Mouse (Mus musculus) hindlimb bud, embryonic 11.5 days (tissue): ENCODE data around the gene Pcsk6.

Experiments
- DNase-seq: peaks from one replicate; pipeline ENCODE4 v3.0.0-alpha.2; 2012; ENCODE audit warnings: low read depth, low spot score; ENCODE audit errors: extremely low spot score

Gene Pcsk6

DNA sequence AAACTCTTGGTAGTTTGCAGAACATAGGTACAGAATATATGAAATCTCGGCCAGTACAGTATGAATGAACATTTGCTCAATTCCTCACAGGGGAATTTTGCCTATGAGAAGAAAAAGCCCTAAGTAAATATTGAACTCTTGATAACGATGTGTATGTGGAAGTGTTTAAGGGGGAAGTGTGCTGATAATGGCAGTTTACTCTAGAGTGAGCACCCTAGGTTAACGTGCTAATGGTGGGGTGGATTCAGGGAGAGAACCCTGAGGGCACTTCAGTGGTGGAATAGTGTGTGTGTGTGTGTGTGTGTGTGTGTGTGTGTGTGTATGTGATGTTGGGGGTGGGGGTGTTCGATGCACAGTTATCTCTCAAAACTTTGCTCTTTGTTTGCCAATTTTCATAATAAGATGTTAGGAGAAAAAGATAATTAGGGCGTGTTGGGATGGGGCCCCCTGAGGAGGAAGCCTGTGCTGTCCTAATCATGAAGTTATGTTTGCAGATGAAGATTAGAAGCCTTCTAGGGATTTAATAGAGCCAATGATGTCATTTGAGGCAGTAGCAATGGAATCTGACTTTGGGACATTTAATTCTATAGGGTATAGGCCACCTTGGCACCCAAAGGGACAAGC lies 19.2 kb downstream of the Pcsk6 start:
- DNase-seq = no peak

DNA sequence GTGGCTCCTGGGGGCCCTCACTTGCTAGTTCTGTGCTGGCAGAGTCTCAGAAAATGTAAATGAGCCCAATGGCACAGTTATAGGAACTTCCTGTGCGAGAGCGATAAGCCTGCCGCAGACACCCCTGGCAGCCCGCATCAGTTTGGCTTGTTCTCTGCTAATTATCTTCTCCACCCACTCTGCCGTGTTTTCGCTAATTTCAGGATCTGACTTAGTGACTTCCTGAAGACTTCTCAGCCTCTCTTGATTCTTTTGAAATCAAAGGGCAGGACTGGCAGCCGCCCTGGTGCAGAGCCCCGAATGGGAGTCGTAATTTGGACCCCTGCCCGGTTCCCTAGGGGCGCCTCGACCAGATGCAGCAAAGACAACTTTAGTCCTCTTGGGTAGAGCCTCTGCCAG lies 19.8 kb downstream of the Pcsk6 start:
- no peak for DNase-seq

DNA sequence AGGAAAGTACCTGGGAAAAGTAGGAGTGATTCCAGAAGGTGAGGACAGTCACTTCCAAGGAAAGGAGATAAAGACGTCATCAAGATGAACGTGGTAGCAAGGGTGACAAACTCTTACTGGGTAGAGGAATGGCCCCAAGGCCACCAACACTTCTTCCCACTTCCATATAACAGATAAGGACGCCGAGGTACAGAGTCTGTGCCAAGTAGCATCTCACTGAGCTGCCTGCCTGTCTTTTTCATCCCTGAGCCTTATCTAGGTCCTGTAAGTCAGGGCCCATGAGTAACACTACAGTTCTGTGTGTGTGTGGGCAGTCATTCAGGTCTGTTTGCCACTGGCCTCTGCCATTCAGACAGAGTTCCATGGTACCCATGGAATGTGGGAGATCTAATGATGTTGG lies 23.4 kb downstream of the Pcsk6 start:
- DNase-seq = no peak

DNA sequence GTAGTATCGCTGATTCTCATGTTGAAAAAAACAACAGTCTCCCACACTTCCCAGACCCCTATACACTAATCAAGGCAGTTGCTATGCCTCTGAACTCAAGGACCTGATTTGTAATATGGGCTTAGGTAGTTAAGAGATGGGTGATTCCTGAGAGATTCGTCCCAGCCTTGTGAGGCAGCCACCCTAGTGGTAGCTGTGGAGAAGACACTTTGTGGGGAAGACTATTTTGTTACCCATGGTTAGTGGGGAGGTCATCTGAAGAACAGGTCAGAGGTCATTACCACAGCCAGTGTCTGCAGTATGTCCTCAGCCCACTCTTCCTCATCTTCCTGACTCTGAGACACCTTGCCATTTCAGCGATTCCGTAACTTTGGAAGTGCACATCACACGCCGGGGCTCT lies 24.3 kb downstream of the Pcsk6 start:
- no peak for DNase-seq

DNA sequence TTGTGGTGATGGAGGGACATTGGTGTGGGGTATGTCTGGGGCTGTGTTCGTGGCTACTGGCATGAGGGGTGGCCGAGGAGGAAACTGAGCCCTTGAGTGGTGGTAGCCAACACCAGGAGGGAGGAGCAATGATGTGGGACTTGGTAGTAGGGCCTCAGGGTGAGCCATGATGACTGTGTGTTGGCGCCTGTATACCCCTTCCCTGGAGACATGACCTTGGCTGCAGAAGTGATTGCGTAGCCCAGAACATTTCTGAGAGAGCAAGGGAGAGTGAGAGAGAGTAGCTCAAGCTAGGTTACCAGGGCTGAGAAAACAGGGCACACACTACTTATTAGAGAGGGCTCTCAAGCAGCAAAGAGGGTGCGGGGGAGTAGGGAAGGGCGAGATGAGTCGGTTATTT lies 30.3 kb downstream of the Pcsk6 start:
- no peak for DNase-seq

DNA sequence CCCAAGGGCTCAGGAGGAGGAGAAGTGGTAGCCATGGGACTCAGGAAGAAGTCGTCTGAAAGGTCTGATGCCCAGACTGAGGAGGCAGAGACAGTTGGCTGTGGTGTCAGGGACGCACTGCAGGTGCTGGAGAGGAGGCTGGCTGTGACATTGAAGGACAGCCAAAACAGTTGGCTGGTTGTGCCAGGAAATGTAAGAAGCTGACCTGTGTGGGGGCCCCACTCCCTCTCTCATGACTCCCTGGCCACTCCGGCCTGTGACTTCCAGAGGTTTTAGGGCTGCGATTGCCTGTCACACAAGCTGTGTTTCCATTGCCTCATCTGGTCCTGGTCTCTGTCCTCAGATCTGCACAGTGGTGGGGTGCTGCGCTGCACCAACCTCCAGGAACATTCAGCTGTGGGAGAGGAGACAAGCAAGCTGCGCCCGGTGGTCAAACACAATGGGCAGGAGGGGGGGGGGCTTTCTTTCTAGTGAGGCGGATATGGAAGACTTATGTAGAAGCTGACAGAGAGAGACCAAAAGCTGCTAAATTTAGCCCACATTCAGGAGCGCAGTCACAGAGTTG lies 30.8 kb downstream of the Pcsk6 start:
- DNase-seq = no peak

DNA sequence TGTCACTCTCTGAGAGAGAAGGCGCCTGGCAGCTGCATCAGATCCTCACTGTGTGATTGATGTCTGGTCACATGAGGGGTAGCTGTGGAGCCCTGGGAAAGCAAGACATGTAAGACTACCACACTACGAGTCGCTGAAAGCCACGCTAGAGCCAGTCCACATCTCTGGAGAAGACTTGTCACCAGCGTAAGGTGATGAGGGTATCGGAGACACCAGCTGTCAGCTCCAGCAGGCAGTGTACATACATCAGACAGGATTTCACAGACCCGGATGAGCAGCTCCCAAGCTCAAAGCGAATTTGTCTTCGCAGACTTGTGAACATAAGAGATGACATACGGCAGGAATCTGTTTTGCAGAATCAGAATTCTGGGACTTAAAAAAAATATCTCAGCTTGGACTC lies 32.0 kb downstream of the Pcsk6 start:
- DNase-seq = no peak

DNA sequence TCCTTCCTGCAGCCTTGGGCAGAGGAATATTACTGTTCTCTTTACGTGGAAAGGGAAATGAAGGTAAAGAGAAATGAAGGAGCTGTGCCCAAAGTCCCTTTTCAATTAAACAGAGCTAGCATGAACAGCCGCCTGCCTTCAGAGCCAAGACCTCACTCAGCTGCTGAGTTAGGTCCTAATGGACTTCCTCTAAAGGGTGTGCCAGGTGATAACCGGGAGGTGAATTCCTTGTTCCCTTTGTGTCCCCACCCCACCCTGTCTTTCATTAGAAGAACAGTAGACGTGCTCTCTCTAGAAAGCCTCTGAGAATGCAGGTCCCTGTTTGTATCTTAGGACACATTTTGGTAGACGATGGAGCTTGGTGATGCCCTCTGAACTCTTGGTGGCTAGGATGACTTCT lies 33.7 kb downstream of the Pcsk6 start:
- no peak for DNase-seq

DNA sequence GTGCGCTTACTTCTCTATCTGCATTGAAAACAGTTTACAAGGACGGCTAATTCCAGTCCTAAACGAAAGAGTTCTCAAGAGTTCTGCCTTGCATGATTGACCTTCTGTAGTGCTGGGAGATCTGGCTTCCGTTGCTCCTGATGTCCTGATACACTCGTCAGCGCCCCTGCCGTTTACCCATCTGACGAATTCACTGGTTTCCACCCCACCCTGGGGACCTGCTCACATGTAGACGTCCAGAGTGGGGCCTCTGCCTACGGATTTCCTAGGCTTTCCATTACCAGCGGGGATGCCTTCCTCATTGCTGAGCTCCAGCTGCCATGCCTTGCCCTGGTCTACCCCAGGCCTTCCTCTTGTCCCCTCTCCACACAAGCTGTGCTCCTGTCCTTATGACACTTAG lies 39.7 kb downstream of the Pcsk6 start:
- DNase-seq = no peak

DNA sequence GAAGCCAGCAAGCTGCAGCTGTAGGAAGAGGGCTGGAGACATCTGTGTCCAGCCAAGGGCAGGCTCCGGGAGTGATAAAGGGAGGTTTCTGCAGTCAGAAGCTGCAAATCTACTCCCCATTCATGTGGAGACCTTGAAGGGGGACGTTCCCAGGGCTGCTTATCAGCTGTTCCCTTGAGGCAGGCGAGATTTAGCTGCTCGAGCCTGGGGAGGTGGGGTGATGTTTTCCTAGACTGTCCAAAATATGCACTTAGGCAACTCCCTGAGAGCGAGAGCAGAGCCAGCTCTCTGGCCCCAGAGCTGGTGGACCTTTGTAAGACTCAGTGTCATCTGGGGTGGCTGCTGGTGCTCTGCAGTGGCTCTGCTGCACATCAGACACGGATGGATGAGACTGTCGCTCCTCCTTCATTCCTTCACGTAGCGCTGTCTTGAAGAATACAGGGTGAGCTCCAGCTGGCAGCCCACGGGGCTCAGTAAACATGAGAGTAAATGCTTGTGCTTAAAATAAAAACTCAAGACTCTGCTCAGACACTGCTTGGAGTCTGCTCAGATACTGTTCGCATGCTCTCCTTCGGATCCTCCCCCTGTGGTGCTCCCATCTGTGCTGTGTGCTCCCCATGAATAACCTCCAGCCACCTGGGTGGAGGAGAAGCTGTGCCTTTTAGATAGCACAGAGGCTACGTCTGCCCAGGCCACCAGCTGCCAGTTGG lies 41.1 kb downstream of the Pcsk6 start:
- DNase-seq = no peak

DNA sequence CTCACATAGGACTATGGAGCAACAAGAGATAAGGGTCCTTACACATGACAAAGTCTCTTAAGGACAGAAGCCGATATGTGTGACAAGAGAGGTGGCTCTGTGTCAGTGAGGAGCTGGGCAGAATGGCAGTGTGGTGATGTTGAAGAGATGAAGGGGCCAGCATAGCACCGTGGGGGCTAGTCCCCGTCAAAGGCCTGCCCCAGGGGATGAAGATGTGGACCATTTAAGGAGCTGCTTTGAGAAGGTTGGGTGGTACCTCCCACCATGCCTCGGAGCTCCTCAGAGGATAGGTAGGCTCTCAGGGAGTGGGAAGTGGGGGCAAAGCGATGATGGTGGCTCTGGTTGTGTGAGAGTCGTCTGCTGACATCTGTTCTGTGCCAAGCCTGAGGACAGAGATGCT lies 41.9 kb downstream of the Pcsk6 start:
- no peak for DNase-seq

DNA sequence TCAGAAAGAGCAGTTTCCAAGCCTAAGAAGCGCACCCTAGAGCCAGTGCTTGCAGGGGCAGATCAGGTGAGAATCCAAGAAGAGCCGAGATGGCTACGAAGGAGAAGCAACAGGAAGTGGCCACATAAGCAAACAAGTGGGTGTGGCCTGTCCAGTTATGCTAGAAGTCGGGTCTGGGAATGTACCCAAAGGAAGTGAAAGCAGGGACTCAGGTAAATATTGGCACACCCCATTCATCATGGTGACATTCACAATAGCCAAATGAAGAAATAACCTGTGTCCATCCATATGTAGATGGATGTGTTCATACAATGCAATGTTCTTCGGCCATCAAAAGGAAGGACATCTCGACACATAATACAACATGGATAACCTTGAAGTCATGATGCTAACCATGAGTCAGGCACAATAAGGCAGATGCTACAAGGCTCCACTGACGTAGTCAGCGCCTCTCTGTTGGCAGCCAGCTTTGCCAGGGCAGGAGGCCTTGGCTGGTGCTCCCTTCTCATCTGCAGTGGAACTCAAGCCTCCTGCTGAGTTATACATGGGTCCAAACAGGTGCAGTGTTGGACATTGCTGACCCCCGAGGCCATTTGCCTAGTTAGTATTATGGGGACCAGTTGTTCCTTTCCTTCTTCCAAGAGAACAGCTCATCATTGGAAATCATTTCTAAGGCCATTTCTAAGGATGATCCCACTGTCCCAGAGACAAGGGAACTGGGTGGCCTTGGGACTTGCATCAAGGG lies 45.2 kb downstream of the Pcsk6 start:
- DNase-seq = no peak

DNA sequence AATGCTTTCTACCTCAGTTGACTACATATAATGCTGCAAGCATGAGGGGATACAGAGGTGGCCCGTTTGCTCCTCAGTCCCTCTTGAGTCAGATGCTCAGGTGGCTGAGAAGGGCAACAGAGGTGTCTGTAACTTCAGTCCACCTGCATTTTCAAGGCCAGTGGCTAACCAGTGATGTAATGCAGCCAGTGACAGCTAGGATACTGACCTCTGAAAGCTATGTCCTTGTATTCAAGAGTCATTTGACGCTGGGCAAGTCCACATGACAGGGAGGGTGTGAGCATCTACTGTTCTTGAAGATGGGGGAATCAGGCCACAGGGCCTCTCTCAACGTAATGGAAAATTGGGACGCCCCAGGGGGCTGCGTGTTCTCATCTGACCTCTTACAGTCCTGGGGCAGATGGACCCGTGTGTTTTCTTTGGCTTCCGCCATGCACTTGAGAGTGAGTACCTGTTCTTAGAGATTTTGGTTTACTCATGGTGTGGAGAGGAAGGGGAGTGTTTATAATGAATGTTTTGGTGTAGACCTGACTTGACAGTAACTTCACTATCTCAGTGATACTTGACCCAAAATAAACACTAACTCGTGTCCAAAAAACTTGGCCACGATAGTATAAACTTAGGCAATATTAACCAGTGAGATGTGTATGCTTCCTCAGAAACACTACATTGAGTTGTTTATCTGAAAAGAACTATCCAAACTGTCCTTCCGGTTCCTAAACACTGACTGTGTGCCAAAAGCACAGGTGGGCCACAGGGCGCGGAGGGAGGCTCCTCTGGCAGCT lies 48.0 kb downstream of the Pcsk6 start:
- no peak for DNase-seq

DNA sequence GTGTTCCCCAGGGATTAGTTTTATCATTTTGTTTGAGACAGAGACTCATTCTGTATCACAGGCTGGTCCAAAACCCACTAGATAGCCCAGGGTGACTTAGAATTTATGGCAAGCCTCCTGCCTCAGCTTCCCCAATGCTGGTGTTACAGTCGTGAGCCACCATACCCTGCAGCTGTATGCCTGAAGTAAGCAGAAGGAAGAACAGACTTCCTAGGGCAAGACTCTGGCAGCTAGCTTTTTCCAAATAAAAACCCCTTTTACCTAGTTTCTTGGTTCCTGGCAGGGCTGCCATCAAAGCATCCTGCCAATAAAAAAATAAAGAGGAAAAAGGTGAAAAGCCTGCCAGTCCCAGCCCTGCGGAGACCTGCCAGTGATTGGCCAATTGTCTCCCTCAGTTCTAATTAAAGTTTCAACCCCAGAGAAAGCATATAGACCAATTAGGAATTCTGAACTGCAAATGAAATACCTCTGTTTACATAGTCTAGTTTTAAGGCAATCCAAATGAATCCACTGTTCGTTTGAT lies 51.6 kb downstream of the Pcsk6 start:
- no peak for DNase-seq

DNA sequence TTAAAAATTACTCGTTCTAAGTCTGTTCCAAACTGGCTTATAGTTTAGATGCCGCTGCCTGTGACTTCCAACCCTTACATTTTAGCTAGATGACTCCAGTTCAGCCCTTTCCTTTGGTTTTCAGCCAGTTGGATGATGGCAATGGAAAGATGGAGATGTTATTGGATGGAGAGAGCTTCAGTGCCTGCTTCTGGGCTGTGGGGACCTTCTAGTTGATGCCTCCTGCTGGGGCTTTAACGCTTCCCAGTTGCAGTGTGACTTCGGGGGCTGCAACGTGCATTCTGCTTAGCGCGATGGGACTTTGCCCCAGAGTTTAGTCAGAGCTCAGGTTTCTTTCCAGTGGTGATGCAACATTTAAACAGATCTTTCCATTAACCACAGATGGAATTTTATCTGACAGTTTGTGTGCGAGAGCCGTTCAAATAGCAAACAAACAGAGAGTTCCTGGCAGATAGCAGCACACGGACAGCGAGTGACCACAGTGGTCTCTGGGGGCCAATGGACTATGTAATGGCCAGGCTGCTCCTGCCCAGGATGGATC lies 53.3 kb downstream of the Pcsk6 start:
- DNase-seq = no peak

DNA sequence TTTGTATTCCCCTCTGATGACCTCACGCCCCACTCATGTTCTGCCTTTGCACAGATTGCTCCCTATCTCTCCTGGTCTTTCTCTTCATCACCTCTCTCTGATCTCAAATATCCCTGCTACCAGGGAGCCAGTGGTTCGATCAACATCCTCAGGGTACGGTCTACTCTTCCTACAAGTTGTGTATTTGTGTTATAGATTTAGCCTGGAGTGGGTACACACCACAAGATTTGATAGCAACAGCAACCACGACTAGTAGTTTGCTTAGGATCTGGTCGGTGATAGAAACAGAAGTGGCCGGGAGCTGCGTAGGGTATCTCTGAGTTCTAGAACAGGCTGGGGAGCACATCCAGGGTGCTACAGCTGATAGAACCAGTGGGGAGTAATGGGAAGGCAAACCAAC lies 54.3 kb downstream of the Pcsk6 start:
- DNase-seq = no peak

DNA sequence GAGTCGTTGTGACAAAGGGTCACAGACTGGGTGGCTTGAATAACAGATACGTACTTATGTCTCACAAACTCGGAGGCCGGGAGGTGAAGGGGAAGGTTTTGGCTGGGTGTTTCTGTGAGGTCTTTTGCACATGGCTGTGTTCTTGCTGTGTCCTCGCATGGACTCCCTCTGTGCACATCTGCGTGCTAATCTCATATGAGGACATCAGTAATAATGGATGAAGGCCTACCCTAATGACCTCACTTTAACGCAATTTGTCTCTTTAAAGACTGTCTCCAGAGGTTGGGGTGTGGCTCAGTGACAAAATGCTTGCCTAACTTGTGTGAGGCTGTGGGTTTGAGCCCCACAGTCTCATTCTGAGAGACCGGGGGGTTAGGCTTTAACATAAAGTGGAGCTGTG lies 55.0 kb downstream of the Pcsk6 start:
- no peak for DNase-seq

DNA sequence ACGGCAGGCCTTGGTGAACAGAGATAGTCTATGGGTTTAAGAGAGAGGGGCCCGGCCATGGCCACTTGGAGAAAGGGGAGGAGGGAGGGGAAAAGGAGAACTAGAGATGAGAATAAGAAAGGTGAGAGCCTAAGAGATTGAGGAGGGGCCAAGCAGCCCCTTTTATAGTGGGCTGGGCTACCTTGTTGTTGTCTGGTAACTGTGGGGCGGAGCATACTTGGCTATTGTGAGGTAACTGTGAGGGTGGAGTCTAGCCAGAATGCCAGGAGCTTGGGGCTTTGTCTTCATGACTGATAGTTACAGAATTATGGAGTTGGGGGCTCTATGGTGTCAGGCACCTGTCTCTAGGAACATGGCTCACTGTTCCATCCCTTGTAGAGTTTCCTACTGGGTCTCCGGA lies 56.9 kb downstream of the Pcsk6 start:
- DNase-seq = no peak

DNA sequence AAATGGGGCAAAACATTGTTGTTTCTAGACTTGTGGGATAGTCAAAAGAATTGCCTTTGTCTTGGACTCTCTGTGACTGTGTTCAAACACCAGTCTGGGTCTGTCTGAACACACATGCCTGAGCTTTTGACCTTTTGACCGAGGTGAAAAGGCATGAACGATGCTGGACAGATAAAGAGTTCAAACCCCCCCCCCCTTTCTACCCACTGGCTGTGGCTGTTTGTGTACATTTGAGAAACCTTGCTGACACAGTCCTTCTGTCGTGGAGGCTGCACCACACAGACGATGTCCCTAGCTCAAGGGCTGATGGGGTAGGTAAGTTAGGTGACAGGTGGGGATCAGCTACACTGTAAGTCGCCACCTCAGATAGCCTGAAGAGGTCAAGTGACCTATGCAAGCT lies 67.9 kb downstream of the Pcsk6 start:
- no peak for DNase-seq

DNA sequence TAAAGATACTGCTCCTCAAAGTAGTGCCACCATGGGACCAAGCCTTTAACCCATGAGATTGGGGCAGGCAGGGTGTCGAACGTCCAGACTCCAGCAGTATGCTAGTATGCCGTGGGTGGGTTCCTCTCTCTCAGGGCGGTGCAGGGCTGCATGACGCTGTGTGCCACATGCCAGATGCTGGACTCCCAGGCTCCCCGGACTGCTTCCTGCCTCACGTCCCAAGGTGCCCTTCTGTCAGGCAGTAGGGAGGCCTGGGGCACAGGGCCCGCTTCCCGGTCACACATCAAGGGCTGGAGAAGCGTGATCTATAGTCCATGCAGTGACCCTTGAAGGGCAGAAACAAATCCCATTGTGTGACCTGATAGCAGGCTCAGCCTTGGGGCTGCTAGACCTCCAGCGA lies 68.9 kb downstream of the Pcsk6 start:
- no peak for DNase-seq
